Mouse (Mus musculus) retina, embryonic 14.5 days (tissue): ENCODE results near the gene Atp6v0a1.

Source experiments
- DNase-seq: peaks from one replicate; pipeline ENCODE4 v3.0.0-alpha.2; 2015; ENCODE audit warnings: low spot score

Gene Atp6v0a1

GRCm38 (mm10) chr11:101084811-101085210, 75.6 kb downstream of the Atp6v0a1 start:
- no peak for DNase-seq

GRCm38 (mm10) chr11:101085617-101086322, 76.5 kb downstream of the Atp6v0a1 start:
- no peak for DNase-seq

GRCm38 (mm10) chr11:101086323-101086674, 77.0 kb downstream of the Atp6v0a1 start:
- DNase-seq: no peak

- peak; percentile 95 for DNase-seq
These were observed 77.8 kb downstream of the Atp6v0a1 start, which contains the start of gene Mlx for GRCm38 (mm10) chr11:101086756-101087681. TSS of gene Mlx (plus strand) at chr11:101087277.

- DNase-seq: no peak
These were observed 78.4 kb downstream of the Atp6v0a1 start for GRCm38 (mm10) chr11:101087682-101088055.

GRCm38 (mm10) chr11:101089931-101090330, 80.7 kb downstream of the Atp6v0a1 start:
- DNase-seq: no peak

- no peak for DNase-seq
These were observed 85.7 kb downstream of the Atp6v0a1 start for GRCm38 (mm10) chr11:101094930-101095313.

- DNase-seq: peak; percentile 97
These were observed 86.2 kb downstream of the Atp6v0a1 start, which contains the start of gene Psmc3ip for GRCm38 (mm10) chr11:101095314-101096024. TSS of gene Psmc3ip (minus strand) at chr11:101095436.

- DNase-seq: no peak
These were observed 89.0 kb downstream of the Atp6v0a1 start for GRCm38 (mm10) chr11:101098231-101098630.

- DNase-seq: no peak
These were observed 93.8 kb downstream of the Atp6v0a1 start for GRCm38 (mm10) chr11:101103011-101103410.

- DNase-seq: no peak
These were observed 100.1 kb downstream of the Atp6v0a1 start for GRCm38 (mm10) chr11:101109351-101109750.

GRCm38 (mm10) chr11:101110708-101111107, 101.5 kb downstream of the Atp6v0a1 start:
- no peak for DNase-seq

GRCm38 (mm10) chr11:101111178-101111577, 101.9 kb downstream of the Atp6v0a1 start:
- no peak for DNase-seq

- no peak for DNase-seq
These were observed 102.9 kb downstream of the Atp6v0a1 start for GRCm38 (mm10) chr11:101112186-101112585.
